Mouse (Mus musculus) retina, adult 2 months (tissue): ENCODE measurements around the gene Gfi1.

Experiments used
- DNase-seq: peaks from one replicate; pipeline ENCODE4 v3.0.0-alpha.2; 2012; ENCODE audit warnings: low read depth, low spot score

Gfi1 gene

DNA sequence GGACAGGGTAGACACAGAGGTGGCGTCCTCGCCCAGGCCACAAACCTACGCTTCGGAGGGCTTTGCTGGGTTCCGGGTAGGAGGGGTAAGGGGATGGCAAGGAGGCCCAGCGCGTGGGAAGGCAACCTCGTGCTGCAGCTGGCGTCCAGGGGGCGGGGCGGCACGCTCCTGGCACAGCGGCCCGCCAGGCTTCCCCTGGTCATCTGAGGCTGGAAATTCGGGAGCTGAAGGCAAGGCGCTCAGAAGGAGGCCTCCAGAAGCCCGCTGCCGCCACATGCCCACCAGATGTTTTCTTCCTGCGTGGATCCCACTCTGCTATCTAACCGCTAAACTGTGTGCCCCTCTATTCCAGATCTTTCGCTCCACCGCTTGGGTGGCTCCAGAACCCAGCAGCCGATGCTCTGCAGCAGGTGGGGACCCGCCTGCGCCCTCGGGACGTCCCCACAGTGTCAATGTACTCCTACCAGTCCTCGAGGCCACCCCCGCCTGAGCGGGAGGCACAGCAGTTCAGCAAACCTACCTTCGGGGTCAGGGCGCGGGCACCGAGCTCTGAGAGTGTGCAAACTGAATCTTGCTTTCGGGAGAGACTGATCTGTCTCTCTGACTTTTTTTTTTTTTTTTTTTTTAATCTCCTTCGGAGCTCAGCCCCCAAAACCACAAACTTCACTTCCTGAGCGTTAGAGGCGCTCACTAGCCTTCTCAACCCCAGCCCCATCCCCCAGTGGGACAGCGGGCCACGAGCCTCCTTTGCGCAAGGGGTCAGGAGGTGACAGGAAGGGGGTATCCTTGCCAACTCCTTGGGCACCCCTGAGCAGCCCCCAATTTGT is at the start of gene Gfi1:
TSS of gene Gfi1 (minus strand) at position 602 of the 827 bp plus-strand sequence.
- DNase-seq = no peak

DNA sequence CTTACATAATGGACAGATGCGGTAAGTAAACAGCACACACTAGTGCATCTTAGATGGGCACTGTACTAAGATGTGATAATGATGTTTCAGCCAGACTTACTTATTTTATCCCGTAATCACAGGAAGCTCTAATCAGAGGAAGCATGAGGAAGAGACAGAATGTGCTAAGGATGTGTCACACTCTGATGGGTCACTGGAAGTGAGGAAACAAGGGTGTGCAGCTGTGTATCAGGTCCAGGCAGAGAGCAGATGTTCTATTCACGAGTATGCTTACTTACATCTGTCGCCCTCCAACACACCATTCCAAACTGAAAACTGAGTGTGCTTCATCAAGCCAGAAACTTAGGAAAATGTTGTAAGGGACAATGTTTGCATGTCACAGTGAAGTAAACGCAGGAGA is 46.2 kb upstream of the Gfi1 start:
- no peak for DNase-seq

DNA sequence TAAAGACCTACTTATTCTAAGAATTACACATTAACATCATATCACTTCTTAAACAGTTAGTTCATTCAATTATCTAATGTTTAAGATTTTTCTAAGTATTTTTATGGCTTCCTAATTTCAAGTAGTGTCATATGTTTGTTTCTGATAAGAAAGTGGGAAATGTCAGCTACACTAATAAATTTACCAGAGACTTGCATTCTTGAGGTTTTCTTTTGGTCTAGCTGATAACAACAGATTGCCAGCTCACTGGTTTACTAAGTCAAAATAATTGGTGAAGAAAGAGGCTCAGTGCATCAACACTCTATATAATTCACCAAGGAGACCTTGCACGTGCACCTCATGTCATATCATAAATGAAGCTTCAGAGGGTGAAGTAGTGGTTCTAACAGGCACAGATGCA is 42.4 kb upstream of the Gfi1 start:
- DNase-seq = no peak

DNA sequence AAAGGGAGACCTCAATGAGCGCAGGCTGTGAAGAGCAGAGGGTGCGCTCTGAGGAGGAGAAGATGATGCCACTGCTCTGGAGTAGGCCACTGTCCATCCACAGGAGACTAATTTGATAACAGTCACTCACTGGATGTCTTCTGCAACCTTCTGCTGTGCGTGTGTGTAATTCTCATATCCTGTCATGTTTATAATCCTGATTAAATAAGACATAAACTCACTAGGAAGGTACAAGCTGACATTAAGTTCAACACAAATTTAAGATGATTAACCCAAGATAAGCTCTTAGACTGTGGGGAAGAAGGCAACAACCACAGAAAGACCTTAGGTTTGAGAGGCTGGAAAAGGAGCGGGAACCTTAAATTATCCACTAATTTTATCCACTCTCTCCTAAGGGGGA is 40.1 kb upstream of the Gfi1 start:
- DNase-seq = peak; percentile 64

DNA sequence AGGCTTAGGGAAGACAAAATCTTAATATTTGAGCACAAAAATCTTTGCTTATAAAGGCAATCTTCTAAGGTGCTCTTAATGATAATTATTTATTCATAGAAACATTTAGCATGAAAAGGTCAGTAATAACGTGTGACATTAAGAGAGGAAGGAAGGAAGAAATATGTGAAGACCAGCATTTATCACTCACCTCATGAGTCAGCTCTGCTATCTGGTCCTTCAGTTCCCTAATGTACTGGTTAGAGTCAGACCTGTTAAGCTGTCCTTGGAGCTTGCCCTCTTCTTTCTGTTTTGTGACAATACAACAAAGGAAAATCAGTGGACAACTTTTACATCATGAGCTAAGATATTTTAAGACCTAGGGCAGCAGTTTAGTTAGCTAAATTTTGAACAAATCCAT is 38.6 kb upstream of the Gfi1 start:
- DNase-seq = no peak

DNA sequence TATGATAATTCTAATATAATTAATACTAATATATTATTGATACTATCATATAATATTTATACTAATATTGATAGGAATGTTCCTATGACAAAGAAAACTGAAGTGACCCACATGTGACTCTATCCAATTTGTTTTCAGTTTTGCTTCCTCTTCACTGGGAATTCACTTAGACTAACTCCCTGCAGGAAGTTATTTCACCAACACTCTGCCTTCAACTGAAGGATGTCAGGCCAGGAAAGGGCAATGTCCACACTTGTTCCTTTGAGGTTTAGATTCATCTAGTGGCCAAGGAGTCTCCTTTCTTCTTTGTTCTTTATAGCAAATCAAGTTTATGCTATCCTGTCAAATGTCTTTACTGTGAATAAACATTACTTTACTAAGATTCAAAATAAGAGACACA is 37.8 kb upstream of the Gfi1 start:
- DNase-seq = no peak

DNA sequence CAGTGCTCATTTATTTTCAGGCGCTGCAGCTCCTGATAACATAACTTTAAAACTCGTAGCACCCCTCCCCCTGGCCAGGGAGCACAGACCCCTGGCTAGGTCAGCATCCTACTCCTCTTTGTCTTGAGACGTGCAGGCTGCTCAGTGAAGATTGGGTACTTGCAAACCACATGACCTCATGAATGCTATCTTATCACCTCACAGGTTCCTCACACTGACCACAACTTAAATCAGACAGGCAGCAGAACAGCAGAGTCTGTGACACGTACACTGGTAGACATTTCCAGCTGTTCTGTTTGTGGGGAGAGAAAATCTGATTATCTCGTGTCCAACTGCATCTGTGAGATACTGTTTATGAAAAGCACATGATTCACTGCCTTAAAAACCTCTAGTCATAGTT is 33.3 kb upstream of the Gfi1 start:
- no peak for DNase-seq

DNA sequence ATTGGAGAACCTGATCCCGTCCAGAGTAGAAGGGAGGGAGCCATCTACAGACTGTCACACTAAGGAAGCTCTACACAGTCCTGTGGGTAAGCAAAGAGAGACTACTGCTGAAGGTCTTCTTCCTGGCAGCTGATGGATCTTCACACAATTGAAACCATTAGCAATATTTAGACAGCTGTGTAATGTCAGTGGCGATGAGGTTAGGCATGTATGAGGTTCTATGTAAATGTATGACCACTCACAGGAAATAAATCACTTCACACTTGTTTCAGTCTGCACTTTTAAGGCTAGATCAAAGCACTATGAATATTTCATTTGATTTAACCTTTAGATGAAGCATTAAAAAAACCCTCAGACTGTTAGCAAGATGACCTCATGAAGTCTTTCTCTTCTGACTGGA is 30.2 kb upstream of the Gfi1 start:
- no peak for DNase-seq

DNA sequence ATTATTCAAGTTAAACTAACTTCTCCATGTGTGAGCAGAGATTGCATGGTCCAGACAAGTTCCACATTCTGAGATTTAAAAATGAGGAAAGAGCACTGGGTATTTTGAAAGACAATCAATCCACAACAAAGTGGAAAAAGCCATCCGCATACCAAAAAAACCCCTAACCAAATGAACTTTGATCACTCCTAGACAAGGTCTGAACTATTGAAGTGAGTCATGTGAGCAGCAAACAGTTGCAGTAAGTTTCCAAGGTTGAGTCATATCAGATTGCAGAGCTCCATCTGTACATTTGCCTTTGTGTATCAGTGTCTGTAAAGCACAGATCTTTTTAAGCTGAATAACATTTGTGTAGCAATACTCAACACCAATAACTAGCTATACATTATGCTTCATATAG is 28.9 kb upstream of the Gfi1 start:
- DNase-seq = no peak

DNA sequence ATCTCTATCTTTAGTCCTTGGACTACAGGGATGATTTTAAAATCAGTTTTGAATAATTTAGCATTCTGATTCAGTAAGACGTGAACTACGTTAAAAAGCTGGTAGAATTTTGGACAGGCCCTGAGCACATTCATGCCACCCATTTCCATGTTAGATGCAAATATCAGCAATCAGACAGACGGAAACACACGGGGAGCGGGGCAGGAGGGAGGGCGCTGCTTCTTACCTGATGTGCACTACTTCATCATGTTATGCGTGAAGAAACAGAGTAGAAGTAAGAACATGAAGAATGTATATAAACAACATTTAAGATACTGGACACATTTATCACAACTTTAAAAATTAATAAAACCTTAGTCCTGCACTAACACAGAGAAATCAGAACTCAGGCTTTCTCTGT is 27.8 kb upstream of the Gfi1 start:
- DNase-seq = no peak

DNA sequence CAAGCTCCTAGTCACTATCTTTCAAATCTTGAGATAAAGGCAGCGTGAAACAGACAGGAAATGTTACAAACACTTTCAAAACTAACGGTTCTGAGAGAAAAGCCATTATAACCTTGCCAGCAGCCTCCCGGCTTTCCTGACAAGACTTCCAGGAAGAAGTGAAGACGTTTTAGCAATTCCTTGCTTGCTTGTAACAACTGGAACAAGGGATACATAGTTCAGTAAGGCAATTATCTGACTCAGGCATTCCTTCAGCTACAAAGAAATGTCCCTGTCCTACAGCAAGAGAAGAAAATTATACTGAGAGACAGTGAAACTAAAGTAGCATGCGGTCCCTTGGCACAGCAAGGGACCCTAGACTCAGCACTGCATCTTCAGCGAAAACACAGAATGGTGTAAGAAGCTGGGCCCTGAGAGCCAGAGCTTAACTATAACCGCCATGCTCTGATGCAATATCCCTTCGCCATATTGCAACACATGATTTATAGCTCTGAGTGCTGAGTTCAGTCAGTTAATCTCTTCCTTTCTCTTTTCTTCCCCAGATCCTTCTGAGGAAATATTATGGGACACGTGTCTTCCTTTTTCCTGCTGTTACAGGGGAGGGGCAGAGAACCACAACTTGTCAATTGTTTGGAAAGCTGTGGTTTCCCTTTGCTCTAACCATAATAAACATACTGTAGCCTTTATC is 23.5 kb upstream of the Gfi1 start:
- DNase-seq = no peak

DNA sequence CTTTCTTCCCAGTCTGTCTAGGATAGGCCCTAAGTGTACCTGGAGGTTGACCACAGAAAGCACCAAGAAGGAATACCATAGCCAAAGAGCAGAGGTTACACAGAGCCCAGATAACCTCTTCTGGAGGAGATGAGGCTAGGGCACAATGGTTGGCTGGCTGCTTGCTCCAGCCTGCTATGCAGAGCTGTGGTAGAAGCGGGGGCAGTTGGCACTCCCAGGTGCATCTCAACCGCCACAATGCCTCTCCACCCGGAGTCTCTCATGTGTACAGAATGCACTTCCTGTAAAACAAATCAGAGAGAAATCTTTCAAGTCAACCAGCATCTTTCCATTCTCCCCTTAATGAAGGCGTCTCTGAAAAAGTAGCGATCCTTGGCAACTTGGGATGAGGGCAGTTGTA is 13.2 kb upstream of the Gfi1 start:
- DNase-seq = no peak

DNA sequence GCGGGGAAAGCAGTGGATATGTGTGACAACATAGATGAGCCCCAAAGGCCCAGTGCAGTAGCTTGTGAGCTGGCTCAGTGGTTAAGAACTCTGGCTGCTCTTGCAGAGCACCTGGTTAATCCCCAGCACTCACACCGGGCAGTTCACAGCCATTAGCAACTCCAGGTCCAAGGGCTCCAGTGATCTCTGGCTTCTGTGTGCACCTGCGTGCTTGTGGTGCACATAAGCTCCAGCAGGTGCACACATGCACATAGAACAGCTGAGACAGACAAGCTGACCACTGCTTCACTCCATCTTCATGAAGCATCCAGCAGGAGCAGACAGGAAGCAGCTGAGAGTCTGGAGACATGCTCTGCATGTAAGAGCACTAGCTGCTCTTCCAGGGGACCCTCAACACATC is 12.5 kb upstream of the Gfi1 start:
- DNase-seq = no peak

DNA sequence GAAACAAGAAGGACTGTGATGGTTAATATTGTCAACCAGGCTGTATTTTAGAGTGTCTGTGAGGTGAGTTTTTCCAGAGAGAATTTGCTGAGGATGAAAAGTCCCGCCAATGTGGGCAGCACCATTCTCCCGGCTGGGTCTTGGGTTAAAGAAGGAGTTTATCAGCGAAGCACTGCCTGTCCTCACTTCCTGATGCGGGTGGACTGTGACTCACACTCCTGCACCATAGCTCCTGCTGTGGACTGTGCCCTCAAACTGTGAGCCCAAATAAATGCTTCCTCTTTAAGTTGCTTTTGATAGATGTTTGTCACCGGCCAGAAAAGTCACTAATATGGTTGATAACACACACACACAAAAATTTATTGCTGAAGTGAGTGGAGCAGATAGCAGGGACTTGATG is 10.3 kb upstream of the Gfi1 start:
- DNase-seq = no peak

DNA sequence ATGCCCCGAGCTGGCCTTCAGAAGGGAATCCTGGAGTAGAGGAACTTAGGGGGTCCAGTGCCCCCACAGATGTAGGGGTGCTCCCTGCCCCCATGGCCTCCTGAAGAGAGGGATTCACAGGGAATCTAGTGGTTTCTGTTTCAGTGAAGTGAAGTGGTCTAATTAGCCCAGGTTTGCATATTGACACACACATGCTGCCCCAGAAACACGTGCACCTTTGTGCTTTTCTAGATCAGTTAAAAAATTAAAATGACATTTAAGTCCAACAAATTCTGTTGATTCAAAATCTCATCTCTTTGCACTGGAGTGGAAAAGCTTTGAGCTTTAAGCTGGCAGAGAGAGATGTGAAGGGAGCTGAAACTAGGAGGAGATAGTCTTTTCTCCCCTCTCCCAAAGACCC is 6.0 kb upstream of the Gfi1 start:
- no peak for DNase-seq

DNA sequence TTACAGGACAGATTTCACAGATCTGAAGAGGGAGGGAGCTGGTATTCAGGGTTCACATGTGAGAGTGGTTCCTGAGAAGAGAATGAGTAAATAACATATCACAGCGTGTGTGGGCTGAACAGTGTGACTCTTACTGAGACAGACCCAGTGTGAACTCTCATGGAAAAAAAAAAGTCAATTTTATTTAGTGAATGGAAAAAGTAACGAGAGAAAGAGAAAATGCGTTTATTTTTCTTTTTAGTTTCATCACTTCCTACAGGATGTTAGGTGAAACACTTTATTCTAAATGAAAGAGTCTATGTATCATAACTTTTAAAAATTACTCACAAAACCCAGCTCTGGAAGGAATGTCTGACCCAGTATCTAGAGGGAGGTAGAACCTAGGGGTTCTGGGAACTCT is 5.6 kb upstream of the Gfi1 start:
- no peak for DNase-seq

DNA sequence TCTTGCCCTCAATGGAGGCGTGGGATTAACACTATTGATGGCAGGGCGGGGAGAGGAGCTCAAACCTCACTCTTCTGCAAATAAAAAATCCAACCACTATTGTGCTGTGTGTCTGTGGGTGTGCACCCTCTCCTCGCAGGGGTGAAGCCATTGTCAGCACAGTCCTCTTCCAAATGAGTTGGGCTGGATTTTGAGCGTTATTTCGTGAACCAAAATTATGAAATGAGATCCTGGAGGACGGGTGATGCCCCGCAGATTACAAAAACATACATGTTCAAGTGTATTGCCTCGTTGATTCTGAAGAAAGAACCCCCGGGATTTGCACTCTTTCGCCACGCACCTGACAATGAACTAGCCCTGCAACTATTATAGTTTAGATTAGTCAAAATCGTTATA is 1.2 kb upstream of the Gfi1 start:
- DNase-seq = no peak

DNA sequence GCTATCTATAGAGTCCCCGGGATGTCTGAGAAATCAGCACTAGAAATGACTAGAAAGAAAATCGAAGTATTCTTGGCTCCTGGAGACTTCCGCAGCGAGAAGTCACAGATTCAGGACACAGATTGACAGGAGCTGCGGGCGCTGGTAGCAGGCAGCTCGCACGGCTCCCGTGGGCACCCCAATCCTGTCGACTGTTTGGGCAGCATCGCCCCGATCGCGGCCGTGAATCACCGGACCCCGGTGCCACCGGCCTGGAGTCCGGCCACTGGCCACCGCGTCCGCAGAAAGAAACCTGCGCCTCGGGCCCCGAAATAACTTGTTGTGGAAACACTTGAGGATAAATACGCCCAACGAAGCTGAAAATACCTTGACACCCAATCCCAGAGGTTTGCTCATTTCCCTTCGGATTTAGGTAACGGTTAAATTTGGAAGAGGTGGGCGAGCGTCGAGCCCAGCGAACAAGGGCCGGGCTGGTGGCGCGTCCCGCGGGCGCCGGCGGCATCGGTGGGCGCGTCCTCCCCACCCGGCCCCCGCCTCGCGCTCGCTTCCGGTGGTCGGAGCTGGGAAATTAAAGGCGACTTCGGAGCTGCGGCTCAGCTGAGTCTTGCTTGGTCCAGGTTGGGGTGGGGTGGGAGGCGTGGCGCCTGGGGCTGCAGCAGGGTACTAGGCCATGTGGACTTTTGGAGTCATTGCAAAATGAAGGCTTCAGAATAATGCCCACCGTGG is 608 bp upstream of the Gfi1 start:
- no peak for DNase-seq

DNA sequence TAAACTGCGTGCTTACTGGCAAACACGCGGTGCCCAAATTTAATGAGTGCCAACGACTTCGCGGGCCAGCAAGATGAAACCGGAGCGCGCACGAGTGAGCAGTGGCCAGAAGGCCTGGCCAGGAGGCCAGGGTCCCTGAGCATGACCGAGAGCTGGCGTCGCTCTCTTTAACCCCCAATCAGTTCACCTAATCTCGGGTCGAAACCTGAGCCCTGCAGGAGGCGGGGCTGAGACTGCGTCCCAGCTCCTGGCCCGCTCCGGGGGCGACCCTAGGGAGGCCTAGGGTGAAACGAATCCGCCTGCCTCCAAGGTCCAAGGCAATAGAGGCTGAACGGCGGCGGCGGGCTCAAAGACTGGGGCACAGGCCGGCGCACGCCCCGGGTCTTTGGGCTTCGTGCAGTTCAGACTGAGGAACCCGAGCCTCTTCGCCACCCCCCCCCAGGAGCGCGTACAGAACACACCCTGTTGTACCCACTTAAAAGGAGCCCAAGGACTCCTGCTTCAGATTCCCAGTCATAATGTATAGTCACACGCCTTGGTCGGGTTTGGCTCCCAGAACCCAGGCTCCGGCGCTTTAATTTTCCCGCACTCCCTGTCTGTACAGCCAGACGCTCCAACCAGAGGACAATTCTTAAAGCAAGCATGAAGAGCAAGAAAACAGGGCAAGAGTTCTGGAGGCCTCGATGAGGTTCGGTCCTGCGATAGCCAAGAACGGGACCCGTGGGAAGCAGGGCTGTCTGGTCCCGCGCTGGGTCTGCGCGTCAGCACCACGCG is 988 bp downstream of the Gfi1 start:
- no peak for DNase-seq

DNA sequence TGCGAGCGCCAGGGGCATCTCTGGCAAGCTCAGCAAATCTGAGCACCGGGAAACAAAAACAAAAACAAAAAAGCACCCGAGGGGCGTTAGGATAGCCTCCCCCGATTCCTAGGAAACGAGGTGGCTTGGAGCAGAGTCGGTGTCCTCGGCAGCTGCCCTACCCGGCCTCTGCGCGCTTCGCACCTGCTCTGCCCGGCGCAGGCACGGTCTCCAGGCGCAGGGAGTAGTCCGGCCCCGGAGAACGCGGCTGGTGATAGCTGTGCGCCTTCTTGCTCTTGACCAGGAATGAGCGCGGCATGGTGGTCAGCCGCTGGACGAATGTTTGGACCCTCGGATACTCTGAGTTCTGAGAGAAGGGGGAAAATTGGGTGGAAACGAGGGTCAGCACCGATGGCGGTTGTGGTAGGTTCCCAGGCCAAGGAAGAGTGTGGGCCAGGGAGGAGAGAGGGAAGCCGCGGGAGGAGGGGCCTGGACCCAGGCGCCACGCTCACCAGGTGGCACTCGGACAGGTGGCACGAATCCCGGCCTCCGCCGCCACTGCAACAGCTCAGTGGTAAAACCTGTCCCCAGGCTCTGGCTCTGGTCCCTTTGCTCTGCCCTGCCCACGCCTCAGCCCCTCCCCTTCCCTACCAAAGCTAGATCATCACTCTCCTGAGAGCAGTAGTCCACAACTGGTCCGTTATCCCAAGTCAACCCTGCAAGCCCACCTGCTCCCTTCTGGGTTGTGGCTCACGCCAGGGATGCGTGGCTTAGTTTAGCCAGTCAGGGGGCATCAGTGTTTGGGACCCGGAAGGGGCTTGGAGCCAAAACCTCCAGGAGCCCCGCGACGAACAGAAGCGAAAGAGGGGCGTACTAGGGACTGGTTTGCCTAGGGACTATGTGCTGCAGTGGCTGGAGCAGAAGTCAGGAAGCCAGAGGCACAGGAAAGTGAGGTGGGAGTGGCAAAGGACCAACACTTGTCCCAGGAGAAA is 2.0 kb downstream of the Gfi1 start:
- no peak for DNase-seq
